Mouse (Mus musculus): ENCODE measurements around the gene Filip1l. TPM values are rescaled to one million over a fixed set of nuclear protein-coding genes. Genes with fewer than 3 reads are reported as not detected.

The Filip1l gene
- polyA plus RNA-seq, 1 experiment from 2014 or later, result 3.8 TPM

DNA sequence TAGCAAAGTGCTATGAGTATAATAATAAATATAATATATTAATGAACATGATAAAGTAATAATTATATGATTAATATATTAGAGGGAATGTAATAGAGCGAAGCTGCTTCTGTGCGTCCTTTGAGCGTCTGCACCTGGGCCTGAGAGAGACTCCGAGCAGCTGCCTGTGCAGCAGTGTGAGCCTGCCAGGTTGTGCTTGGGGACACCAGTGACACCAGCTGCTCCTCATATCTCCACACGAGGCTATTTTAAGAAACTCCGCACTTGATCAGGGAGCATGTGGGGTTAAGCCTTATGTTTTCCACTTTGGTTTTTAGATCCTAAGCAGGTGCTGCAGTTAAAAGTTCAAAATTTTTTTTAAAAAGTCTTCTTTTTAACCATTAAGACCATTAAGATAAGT is 4.1 kb downstream of the Filip1l start:
- Histone ChIP-seq H3K4me2 (no peak overlapping the region), H3K36me3 (no peaks in the 10 kb centered on the region), H3K9ac (no peak overlapping the region), H3K9me3 (replicated peaks) (no peaks in the 10 kb centered on the region), H3K4me1 (no peaks in the 10 kb centered on the region), H3K27ac (no peak overlapping the region), H3K4me3 (no peak overlapping the region), H3K27me3 (replicated peaks) (no peaks in the 10 kb centered on the region)
- ATAC-seq, result no peak
- 84% methylated on average over 6 of the region's 6 CpGs for WGBS (ENCODE audit: insufficient replicate concordance)

DNA sequence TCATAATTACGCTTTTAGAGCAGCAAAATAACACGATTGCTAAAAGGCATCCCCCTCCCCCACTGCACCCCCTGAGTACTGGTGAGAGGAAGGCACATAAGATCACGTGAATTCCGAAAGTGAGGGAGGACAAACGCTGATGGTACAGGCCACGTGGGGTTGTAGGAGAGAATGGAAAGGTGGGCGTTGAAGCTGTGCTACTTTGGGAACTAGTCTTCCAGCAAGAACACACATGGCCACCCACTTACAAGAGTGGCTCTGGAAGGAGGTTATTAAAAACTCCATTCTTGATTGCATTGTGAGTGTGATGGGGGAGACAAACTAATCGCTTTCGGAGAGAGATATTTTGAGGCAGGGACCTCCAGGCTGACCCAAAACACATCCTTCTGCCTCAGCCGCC is 6.4 kb downstream of the Filip1l start:
- no peak overlapping the region for H3K4me3 ChIP-seq
- H3K9ac ChIP-seq, result no peak overlapping the region
- WGBS (ENCODE audit: insufficient replicate concordance), result 76% methylated on average over 10 of the region's 10 CpGs
- no peaks in the 10 kb centered on the region for H3K36me3 ChIP-seq
- no peaks in the 10 kb centered on the region for H3K27me3 ChIP-seq (replicated peaks)
- no peak for ATAC-seq
- H3K4me1 ChIP-seq, result 0 out of 2 replicates have a peak, but pooled peaks cover under 1% of the 10 kb centered on the region
- H3K4me2 ChIP-seq, result no peak overlapping the region
- no peak overlapping the region for H3K27ac ChIP-seq
- no peaks in the 10 kb centered on the region for H3K9me3 ChIP-seq (replicated peaks)

DNA sequence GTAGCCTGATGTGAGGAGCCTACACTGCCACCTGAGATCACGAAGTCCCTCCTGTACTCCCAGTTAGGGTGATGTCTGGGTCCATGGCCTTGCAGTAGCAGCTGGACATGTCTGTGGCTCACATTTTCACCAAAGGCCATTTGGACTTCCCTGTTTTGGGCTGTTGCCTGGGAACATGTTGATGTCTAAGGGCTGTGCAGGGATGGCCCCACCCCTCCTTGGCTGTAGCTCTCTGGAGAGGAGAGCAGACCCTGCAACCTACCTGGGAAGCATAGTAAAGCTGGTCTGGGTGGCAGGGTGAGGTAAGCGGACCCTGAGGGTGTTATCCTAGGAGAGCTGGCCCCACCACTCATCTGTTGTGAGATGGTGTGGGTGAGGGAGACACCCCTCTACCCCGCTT is 7.9 kb downstream of the Filip1l start:
- H3K36me3 ChIP-seq, result no peaks in the 10 kb centered on the region
- no peak overlapping the region for H3K27ac ChIP-seq
- WGBS (ENCODE audit: insufficient replicate concordance), result 79% methylated on average over 3 of the region's 3 CpGs
- H3K4me2 ChIP-seq, result no peak overlapping the region
- 0 out of 2 replicates have a peak, but pooled peaks cover 3% of the 10 kb centered on the region for H3K4me1 ChIP-seq
- no peaks in the 10 kb centered on the region for H3K9me3 ChIP-seq (replicated peaks)
- no peak overlapping the region for H3K9ac ChIP-seq
- no peak overlapping the region for H3K4me3 ChIP-seq
- no peaks in the 10 kb centered on the region for H3K27me3 ChIP-seq (replicated peaks)
- ATAC-seq, result no peak

DNA sequence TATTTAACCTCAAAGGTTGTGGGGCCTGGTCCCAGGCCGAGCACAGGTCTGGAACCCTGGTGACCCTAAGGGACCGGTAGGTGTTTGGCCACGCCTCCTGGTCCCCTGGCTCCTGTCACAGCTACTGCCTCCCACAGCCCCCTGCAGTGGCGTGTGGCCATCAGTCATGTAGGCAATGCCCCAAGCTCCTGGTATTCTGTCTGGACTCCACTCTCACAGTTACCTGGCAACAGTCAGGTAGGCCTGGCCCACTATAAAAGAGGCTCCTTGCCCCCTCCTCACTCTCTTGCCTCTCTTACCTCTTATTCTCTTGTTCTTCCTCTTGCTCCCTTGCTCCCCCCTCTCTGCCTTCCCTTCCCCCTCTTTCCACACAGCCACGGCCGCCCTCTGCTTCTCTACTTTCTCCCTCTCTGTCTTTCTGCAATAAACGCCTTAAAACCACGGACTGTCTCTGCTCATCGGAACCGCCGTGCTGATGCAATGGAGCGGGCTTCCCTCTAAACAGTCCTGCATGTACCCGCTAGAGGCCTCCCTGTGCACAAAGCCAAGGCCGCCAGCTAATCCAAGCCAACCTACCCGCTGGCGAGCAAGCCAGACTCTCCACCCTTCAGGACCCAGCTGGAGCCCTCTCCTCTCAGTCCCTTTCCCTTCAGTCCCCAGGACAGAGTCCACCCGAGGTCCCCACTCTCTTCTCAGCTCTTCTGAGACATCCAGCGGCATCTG is 9.9 kb downstream of the Filip1l start:
- ATAC-seq, result peak; percentile 64
- H3K9ac ChIP-seq, result no peak overlapping the region
- 40% methylated on average over 18 of the region's 18 CpGs for WGBS (ENCODE audit: insufficient replicate concordance)
- no peak overlapping the region for H3K4me3 ChIP-seq
- no peaks in the 10 kb centered on the region for H3K27me3 ChIP-seq (replicated peaks)
- H3K36me3 ChIP-seq, result no peaks in the 10 kb centered on the region
- H3K9me3 ChIP-seq (replicated peaks), result no peaks in the 10 kb centered on the region
- 0 out of 2 replicates have a peak, but pooled peaks cover 3% of the 10 kb centered on the region for H3K4me1 ChIP-seq
- H3K4me2 ChIP-seq, result peak overlapping the region; percentile 33
- H3K27ac ChIP-seq, result no peak overlapping the region

DNA sequence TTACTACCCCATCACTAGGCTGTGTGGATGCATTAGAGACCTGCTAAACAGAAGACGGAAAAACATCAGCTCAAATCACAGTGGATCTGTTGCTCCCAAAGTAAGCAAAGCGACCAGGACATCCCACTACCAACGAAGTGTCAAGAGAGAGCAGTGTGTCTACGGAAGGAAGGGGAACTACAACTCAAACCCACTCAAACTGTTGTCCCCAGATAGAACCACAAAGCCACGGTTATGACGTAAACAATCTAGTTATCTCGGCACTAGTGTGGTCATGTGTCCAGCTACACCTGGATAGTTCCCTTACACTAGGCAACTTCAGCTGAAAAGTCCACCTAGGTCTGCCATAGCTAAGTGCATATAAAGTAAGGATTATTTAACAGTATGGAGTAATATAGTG is 11.6 kb downstream of the Filip1l start:
- Histone ChIP-seq H3K9ac (no peak overlapping the region), H3K36me3 (no peaks in the 10 kb centered on the region), H3K4me3 (no peak overlapping the region), H3K4me2 (no peak overlapping the region), H3K27me3 (replicated peaks) (no peaks in the 10 kb centered on the region), H3K9me3 (replicated peaks) (no peaks in the 10 kb centered on the region), H3K27ac (no peak overlapping the region), H3K4me1 (0 out of 2 replicates have a peak, but pooled peaks cover 3% of the 10 kb centered on the region)
- no peak for ATAC-seq
- 26% methylated on average over 7 of the region's 7 CpGs for WGBS (ENCODE audit: insufficient replicate concordance)

DNA sequence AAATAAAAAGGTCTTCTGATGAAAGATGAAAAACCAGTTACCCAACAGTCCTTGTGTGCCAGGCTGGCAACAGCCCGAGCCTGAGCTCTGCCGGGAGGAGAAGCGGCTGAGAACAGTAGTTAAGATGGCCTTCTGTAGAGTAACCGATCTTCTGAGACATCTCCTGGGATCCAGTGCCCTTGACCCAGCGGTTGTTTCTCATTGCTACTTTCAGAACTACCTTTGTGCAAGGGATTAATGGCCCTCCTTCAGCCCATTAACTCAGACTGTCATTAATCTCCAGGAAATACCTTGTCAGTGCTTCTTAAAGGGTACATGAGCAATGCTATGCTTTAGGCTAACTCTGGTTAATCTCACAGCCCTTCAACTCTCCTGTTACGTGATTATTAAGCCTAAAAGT is 13.2 kb downstream of the Filip1l start:
- Histone ChIP-seq H3K9ac (no peak overlapping the region), H3K36me3 (no peaks in the 10 kb centered on the region), H3K4me2 (no peak overlapping the region), H3K27me3 (replicated peaks) (no peaks in the 10 kb centered on the region), H3K27ac (no peak overlapping the region), H3K9me3 (replicated peaks) (no peaks in the 10 kb centered on the region), H3K4me3 (no peak overlapping the region), H3K4me1 (0 out of 2 replicates have a peak, but pooled peaks cover 3% of the 10 kb centered on the region)
- no peak for ATAC-seq
- WGBS (ENCODE audit: insufficient replicate concordance), result 72% methylated on average over 6 of the region's 6 CpGs

DNA sequence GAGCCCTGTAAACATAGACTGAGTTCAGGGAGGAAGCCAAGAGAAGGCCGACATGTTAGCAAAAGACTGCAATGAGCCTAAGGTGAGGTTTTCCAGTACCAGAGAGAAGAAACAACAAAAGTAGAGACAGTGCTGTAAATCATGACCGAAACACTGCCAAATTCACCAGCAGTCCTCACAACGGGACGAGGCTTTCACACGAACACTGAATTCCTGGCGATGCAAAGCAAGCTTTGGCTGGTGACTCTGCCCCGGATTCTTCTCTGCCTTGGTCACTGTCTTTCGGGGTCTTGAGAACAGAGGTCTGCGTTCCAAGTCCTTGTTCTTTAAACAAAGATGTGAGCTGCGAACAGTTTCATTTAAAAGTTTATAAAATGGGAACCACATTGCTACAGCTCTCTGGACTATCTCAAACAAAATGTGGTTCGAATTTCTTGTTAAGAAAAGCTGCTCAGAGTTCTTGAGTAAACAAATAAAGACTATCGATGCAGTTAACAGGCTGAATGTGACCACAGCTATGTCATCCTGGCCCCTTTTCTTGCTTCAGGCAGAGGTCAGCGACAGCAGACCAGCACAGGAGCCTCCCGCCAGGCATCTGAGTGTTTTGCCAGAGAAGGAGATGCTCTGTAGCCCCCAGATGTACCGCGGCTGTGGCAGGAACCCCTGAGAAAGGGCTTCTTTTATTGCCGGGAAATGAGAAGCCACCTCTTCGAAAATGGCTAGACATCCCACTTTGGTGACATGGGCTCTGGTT is 14.2 kb downstream of the Filip1l start:
- WGBS (ENCODE audit: insufficient replicate concordance), result 65% methylated on average over 18 of the region's 18 CpGs
- ATAC-seq, result no peak
- 0 out of 2 replicates have a peak, but pooled peaks cover 3% of the 10 kb centered on the region for H3K4me1 ChIP-seq
- H3K27me3 ChIP-seq (replicated peaks), result no peaks in the 10 kb centered on the region
- H3K36me3 ChIP-seq, result no peaks in the 10 kb centered on the region
- H3K27ac ChIP-seq, result no peak overlapping the region
- H3K9ac ChIP-seq, result no peak overlapping the region
- H3K9me3 ChIP-seq (replicated peaks), result no peaks in the 10 kb centered on the region
- no peak overlapping the region for H3K4me3 ChIP-seq
- H3K4me2 ChIP-seq, result no peak overlapping the region

DNA sequence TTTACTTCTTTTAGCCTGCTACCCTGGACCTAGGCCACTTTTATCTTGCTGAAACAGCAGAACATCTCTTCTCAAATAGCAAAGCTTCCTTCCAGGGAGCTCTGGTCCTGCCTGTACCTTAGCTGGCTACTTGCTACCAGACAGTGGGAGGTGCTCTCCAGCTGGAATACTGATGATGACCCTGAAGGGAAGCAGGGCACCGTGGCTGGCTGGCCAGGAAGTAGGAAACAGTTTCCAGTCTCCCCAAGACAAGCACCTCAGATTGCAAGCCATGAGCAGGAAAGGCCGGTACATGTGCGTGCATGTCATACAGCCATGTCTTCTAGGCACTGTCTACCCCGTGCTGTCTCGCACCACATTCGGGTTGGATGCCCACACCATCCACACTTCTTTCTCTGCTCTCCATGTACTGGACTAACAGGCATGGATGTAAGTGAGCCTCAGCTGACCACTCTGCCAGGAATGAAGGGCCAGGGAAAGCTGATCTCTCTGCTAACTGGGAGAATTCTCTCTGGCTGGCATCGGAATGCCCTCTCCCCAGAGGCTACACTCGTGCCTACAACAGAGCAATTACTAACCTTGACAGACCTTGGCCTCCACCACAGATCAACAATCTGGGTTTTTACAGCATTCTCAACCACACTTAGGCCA is 17.1 kb downstream of the Filip1l start:
- H3K4me2 ChIP-seq, result no peak overlapping the region
- H3K4me1 ChIP-seq, result no peaks in the 10 kb centered on the region
- H3K4me3 ChIP-seq, result no peak overlapping the region
- H3K27ac ChIP-seq, result no peak overlapping the region
- no peak overlapping the region for H3K9ac ChIP-seq
- WGBS (ENCODE audit: insufficient replicate concordance), result 80% methylated on average over 8 of the region's 8 CpGs
- no peaks in the 10 kb centered on the region for H3K36me3 ChIP-seq
- ATAC-seq, result no peak
- H3K27me3 ChIP-seq (replicated peaks), result no peaks in the 10 kb centered on the region
- no peaks in the 10 kb centered on the region for H3K9me3 ChIP-seq (replicated peaks)

DNA sequence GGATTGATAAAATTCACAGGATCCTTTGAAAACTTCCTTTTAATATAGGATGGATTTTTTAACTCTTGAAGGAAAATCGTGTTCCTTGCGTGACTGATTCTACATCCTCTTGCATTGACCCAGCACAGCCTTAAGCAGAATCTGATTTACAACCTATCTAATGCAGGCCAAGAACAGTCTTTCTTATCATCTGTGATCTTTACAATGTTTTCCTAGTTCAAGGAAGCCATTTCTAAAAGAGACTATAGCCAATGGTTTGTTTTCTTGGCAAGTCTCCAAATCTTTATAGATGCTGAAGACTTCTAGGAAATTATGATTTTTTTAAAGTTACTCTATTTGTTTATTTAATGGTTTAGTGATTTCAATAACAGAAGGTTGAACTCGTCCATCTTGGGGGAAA is 19.3 kb downstream of the Filip1l start:
- no peak overlapping the region for H3K9ac ChIP-seq
- ATAC-seq, result no peak
- WGBS (ENCODE audit: insufficient replicate concordance), result 81% methylated on average over 3 of the region's 3 CpGs

DNA sequence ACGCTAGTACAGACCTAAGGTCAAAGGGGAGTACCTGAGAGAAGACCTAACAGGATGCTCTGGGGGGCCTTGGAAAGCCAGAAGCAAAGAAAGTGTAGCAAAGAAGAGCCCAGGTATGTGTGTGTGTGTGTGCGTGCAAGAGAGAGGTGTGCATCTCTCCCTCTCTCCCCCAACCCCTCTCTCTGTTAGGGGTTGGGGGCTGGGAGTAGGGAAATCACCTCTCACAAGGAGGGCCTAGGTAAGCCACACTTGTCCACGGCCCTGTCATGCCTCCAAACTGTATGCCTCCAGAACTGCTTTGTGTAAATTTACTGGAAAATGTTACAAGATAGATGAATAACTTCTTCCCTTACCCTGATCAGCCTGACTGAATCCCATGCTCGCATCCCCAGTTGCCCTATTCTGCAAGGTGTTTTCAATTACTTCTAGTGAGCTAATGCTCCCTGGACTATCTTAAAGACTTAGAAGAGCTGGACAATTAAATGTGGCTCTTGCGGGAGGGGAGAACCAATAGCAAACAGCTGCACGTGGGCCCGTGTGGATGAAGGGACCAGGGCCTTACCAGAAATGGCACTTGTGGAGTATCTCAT is 22.4 kb downstream of the Filip1l start:
- 77% methylated on average over 7 of the region's 7 CpGs for WGBS (ENCODE audit: insufficient replicate concordance)
- H3K9me3 ChIP-seq (replicated peaks), result no peaks in the 10 kb centered on the region
- H3K4me2 ChIP-seq, result no peak overlapping the region
- no peak for ATAC-seq
- H3K27ac ChIP-seq, result no peak overlapping the region
- H3K27me3 ChIP-seq (replicated peaks), result no peaks in the 10 kb centered on the region
- no peak overlapping the region for H3K9ac ChIP-seq
- H3K4me1 ChIP-seq, result no peaks in the 10 kb centered on the region
- H3K36me3 ChIP-seq, result no peaks in the 10 kb centered on the region
- no peak overlapping the region for H3K4me3 ChIP-seq

More for the DNA sequence above, 19.3 kb downstream of the Filip1l start:
- H3K27me3 ChIP-seq (replicated peaks), result no peaks in the 10 kb centered on the region
- H3K27ac ChIP-seq, result no peak overlapping the region
- no peaks in the 10 kb centered on the region for H3K36me3 ChIP-seq
- H3K9me3 ChIP-seq (replicated peaks), result no peaks in the 10 kb centered on the region
- no peak overlapping the region for H3K4me2 ChIP-seq
- H3K4me1 ChIP-seq, result no peaks in the 10 kb centered on the region
- H3K4me3 ChIP-seq, result no peak overlapping the region

DNA sequence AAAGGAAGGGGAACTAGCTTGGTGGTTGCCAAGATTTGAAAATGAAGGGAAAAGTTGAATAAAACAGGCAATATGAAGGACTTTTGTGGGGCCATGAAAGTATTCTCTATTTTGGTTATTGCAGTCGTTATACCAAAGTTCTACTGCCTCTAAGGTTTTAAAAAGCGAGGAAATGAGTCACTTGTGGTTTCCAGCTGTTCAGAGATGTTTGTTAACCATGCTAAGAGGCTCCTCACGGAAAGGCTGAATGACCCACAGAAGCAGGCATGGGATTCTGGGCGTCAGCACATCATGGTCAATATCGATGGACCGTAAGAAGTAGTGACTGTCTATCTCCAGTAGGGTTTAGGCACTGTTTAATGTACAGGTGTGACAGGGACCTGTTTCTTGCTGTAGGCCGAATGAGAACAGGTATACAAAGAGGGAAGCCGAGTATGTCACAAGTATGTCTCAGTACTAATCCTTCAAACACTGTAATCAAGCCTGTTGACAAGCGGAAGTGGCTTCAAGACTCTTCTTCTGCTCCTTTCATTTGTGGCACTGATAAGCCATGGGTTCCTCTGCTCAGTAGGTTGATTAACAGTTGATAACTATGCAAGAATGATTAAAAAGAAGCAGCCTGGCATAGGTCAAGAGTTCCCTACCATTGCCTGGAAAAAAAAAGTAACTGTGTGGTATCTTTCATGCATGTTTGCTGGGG is 25.9 kb downstream of the Filip1l start:
- H3K9me3 ChIP-seq (replicated peaks), result no peaks in the 10 kb centered on the region
- H3K4me1 ChIP-seq, result no peaks in the 10 kb centered on the region
- 59% methylated on average over 9 of the region's 9 CpGs for WGBS (ENCODE audit: insufficient replicate concordance)
- H3K36me3 ChIP-seq, result no peaks in the 10 kb centered on the region
- no peak for ATAC-seq
- H3K4me3 ChIP-seq, result no peak overlapping the region
- H3K27me3 ChIP-seq (replicated peaks), result no peaks in the 10 kb centered on the region
- no peak overlapping the region for H3K9ac ChIP-seq
- no peak overlapping the region for H3K4me2 ChIP-seq
- H3K27ac ChIP-seq, result no peak overlapping the region

Measured in liver, embryonic 12.5 days (tissue).